Mouse (Mus musculus) hindbrain, embryonic 14.5 days (tissue): Measurements from ENCODE around the gene Gm20509. TPM values are rescaled to one million over a fixed set of nuclear protein-coding genes. Genes with fewer than 3 reads are reported as not detected.

Experiments
- ATAC-seq: fragments of 200-750 bp; cut with Nextera tagmentation; 2 replicates; pipeline ENCODE4 v1.8.0; 2017; ENCODE audit warnings: moderate number of reproducible peaks, mild to moderate bottlenecking, moderate TSS enrichment, moderate library complexity; ENCODE audit not compliant: low FRiP score
- DNase-seq: peaks from one replicate; pipeline ENCODE4 v3.0.0-alpha.2; 2015; ENCODE audit warnings: low spot score
- H3K27ac ChIP-seq: fragments of 300-500 bp; sonication (generic); 2 replicates; pipeline ENCODE4 v1.5.1; 2014; ENCODE audit warnings: mild to moderate bottlenecking, moderate library complexity
- H3K27me3 ChIP-seq: fragments of 300-500 bp; sonication (generic); 2 replicates; pipeline ENCODE4 v1.6.1; 2014; ENCODE audit warnings: mild to moderate bottlenecking, low read length, mixed read lengths; ENCODE audit not compliant: control insufficient read depth, insufficient read depth
- H3K36me3 ChIP-seq: fragments of 300-500 bp; sonication (generic); replicated peaks from 2 replicates; pipeline ENCODE4 v1.6.1; 2014; ENCODE audit not compliant: control insufficient read depth, insufficient read depth
- H3K4me1 ChIP-seq: fragments of 300-500 bp; sonication (generic); replicated peaks from 2 replicates; pipeline ENCODE4 v1.6.1; 2014; ENCODE audit warnings: antibody characterized with exemption, low read length, mixed read lengths; ENCODE audit not compliant: control insufficient read depth, insufficient read depth
- H3K4me2 ChIP-seq: fragments of 300-500 bp; sonication (generic); replicated peaks from 2 replicates; pipeline ENCODE4 v1.6.1; 2014; ENCODE audit warnings: mild to moderate bottlenecking, moderate library complexity
- H3K4me3 ChIP-seq: fragments of 300-500 bp; sonication (generic); replicated peaks from 2 replicates; pipeline ENCODE4 v1.5.1; 2014; ENCODE audit warnings: mild to moderate bottlenecking, low read length
- H3K9ac ChIP-seq: fragments of 300-500 bp; sonication (generic); 2 replicates; pipeline ENCODE4 v1.6.1; 2014
- H3K9me3 ChIP-seq: fragments of 300-500 bp; sonication (generic); 2 replicates; pipeline ENCODE4 v1.6.1; 2016; ENCODE audit warnings: low read length; ENCODE audit not compliant: control insufficient read depth
- WGBS: fragments of 180-500 bp; shearing (Covaris S2); extraction: QIAGEN DNeasy Blood & Tissue Kit; methylation state at CpG from one replicate; pipeline ENCODE4 v1.1.7; 2014; 5-methylcytosine and 5-hydroxymethylcytosine counted together
- polyA plus RNA-seq: library from polyadenylated mRNA; unstranded; fragments of >200 nt; fragmentation: Nextera tagmentation; extraction: Ambion mirVana; gene quantifications from 2 replicates; pipeline ENCODE4 v1.2.1, GENCODE M21; 2014

Gene Gm20509
- polyA plus RNA-seq = not detected in 2 replicates

- DNase-seq = no peak
- H3K9ac ChIP-seq = peak within 1 kb of the TSS; percentile 56
- H3K27ac ChIP-seq = no peak within 1 kb of the TSS
- H3K4me2 ChIP-seq = peak within 1 kb of the TSS; percentile 79
- H3K4me3 ChIP-seq = peak within 1 kb of the TSS; percentile 38
- H3K36me3 ChIP-seq = no peaks in the 10 kb centered on the region
- peaks cover 42% of the 10 kb centered on the region for H3K27me3 ChIP-seq
- H3K4me1 ChIP-seq = peaks cover 7% of the 10 kb centered on the region; the same call in 1 of the 2 replicates
- H3K9me3 ChIP-seq = no peaks in the 10 kb centered on the region
- 92% methylated on average over 4 of the region's 4 CpGs for WGBS
- ATAC-seq = no peak
These were observed at the start of gene Gm20509 for GRCm38 (mm10) chr9:73102181-73102580. Gm20509 (plus strand) TSS chr9:73102470.

GRCm38 (mm10) chr9:73055441-73055911 lies 46.8 kb upstream of the Gm20509 start:
- Histone ChIP-seq H3K4me3 (no peak overlapping the region), H3K4me1 (0 out of 2 replicates have a peak, but pooled peaks cover 6% of the 10 kb centered on the region), H3K4me2 (no peak overlapping the region), H3K9ac (no peak overlapping the region), H3K9me3 (no peaks in the 10 kb centered on the region), H3K36me3 (no peaks in the 10 kb centered on the region), H3K27me3 (no peaks in the 10 kb centered on the region), H3K27ac (no peak overlapping the region)
- DNase-seq (no peak), ATAC-seq (no peak)
- 77% methylated on average over 10 of the region's 10 CpGs for WGBS

- ATAC-seq = no peak
- H3K4me3 ChIP-seq = no peak overlapping the region
- WGBS = 83% methylated on average over 4 of the region's 4 CpGs
These were observed 43.0 kb upstream of the Gm20509 start for GRCm38 (mm10) chr9:73059224-73059623.

GRCm38 (mm10) chr9:73063621-73064290 lies 38.5 kb upstream of the Gm20509 start:
- H3K9ac ChIP-seq = no peak overlapping the region
- no peak for DNase-seq
- no peak overlapping the region for H3K4me3 ChIP-seq
- WGBS = 33% methylated on average over 15 of the region's 15 CpGs
- H3K36me3 ChIP-seq = no peaks in the 10 kb centered on the region
- no peaks in the 10 kb centered on the region for H3K9me3 ChIP-seq
- 0 out of 2 replicates have a peak overlapping the region, but pooled peaks have one; percentile 7 for H3K4me2 ChIP-seq
- no peak for ATAC-seq
- no peaks in the 10 kb centered on the region for H3K27me3 ChIP-seq
- H3K27ac ChIP-seq = no peak overlapping the region
- peaks cover 13% of the 10 kb centered on the region for H3K4me1 ChIP-seq

More at GRCm38 (mm10) chr9:73059224-73059623, 43.0 kb upstream of the Gm20509 start:
- no peaks in the 10 kb centered on the region for H3K9me3 ChIP-seq
- H3K27ac ChIP-seq = no peak overlapping the region
- no peaks in the 10 kb centered on the region for H3K27me3 ChIP-seq
- no peaks in the 10 kb centered on the region for H3K4me1 ChIP-seq
- DNase-seq = no peak
- H3K9ac ChIP-seq = no peak overlapping the region
- H3K36me3 ChIP-seq = no peaks in the 10 kb centered on the region
- H3K4me2 ChIP-seq = no peak overlapping the region

GRCm38 (mm10) chr9:73067086-73067485 lies 35.2 kb upstream of the Gm20509 start:
- ATAC-seq (0 out of 2 replicates have a peak, but pooled peaks have one; percentile 21), DNase-seq (no peak)
- Histone ChIP-seq H3K9ac (no peak overlapping the region), H3K4me3 (no peak overlapping the region), H3K9me3 (no peaks in the 10 kb centered on the region), H3K27ac (no peak overlapping the region), H3K4me1 (peaks cover 13% of the 10 kb centered on the region), H3K36me3 (no peaks in the 10 kb centered on the region), H3K4me2 (peak overlapping the region; percentile 6; the same call in 1 of the 2 replicates), H3K27me3 (no peaks in the 10 kb centered on the region)
- 16% methylated on average over 10 of the region's 10 CpGs for WGBS

GRCm38 (mm10) chr9:73068230-73068679 lies 34.0 kb upstream of the Gm20509 start:
- no peak overlapping the region for H3K4me3 ChIP-seq
- WGBS = 49% methylated on average over 6 of the region's 6 CpGs
- no peaks in the 10 kb centered on the region for H3K9me3 ChIP-seq
- peaks cover 13% of the 10 kb centered on the region for H3K4me1 ChIP-seq
- H3K36me3 ChIP-seq = no peaks in the 10 kb centered on the region
- no peaks in the 10 kb centered on the region for H3K27me3 ChIP-seq
- no peak overlapping the region for H3K9ac ChIP-seq
- H3K27ac ChIP-seq = no peak overlapping the region
- no peak for DNase-seq
- ATAC-seq = peak; percentile 59; the same call in 1 of the 2 replicates
- no peak overlapping the region for H3K4me2 ChIP-seq

- peaks cover 13% of the 10 kb centered on the region for H3K4me1 ChIP-seq
These were observed 33.6 kb upstream of the Gm20509 start for GRCm38 (mm10) chr9:73068688-73069087.

GRCm38 (mm10) chr9:73070971-73071659 lies 31.2 kb upstream of the Gm20509 start:
- ATAC-seq = no peak
- H3K9me3 ChIP-seq = no peaks in the 10 kb centered on the region
- H3K36me3 ChIP-seq = no peaks in the 10 kb centered on the region
- no peak overlapping the region for H3K4me2 ChIP-seq
- 76% methylated on average over 10 of the region's 10 CpGs for WGBS
- no peak overlapping the region for H3K4me3 ChIP-seq
- H3K27me3 ChIP-seq = no peaks in the 10 kb centered on the region
- no peak for DNase-seq
- H3K4me1 ChIP-seq = peaks cover 13% of the 10 kb centered on the region
- H3K27ac ChIP-seq = no peak overlapping the region
- H3K9ac ChIP-seq = no peak overlapping the region

More at GRCm38 (mm10) chr9:73068688-73069087, 33.6 kb upstream of the Gm20509 start:
- DNase-seq (no peak), ATAC-seq (no peak)
- Histone ChIP-seq H3K36me3 (no peaks in the 10 kb centered on the region), H3K27me3 (no peaks in the 10 kb centered on the region), H3K4me3 (no peak overlapping the region), H3K27ac (no peak overlapping the region), H3K9ac (no peak overlapping the region), H3K4me2 (no peak overlapping the region), H3K9me3 (no peaks in the 10 kb centered on the region)
- WGBS = 89% methylated on average over 6 of the region's 6 CpGs

GRCm38 (mm10) chr9:73072426-73072825 lies 29.8 kb upstream of the Gm20509 start:
- ATAC-seq = no peak

More at GRCm38 (mm10) chr9:73072426-73072825, 29.8 kb upstream of the Gm20509 start:
- H3K27me3 ChIP-seq = no peaks in the 10 kb centered on the region
- no peaks in the 10 kb centered on the region for H3K36me3 ChIP-seq
- no peaks in the 10 kb centered on the region for H3K9me3 ChIP-seq
- H3K4me2 ChIP-seq = no peak overlapping the region
- H3K4me1 ChIP-seq = peaks cover 9% of the 10 kb centered on the region
- DNase-seq = no peak
- H3K4me3 ChIP-seq = no peak overlapping the region
- no peak overlapping the region for H3K9ac ChIP-seq
- 84% methylated on average over 8 of the region's 8 CpGs for WGBS
- H3K27ac ChIP-seq = no peak overlapping the region
